Mouse (Mus musculus) urinary bladder, postnatal 36 days (tissue): ENCODE measurements around the gene Irf9.

ENCODE experiments used
- DNase-seq, 2 experiments: peaks; one replicate each; pipeline ENCODE4 v3.0.0; 2022; ENCODE audit warnings: low spot score in 2 of 2, mixed read lengths in 1 of 2

Gene Irf9

DNA sequence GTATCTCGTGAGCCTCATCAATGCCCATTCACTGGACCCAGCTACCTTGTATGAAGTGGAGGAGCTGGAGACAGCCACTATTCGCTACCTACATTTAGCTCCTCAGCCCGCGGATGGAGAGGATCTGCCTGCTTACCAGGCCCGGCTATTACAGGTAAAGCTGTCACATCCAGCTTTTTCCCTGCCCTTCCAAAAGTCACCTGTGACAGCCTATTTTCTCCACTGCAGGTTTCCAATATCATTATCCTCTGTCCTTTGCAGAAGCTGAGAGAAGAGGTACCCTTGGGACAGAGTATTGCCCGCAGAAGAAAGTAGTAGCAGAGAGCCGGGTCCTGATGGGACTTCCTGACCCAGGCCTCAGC, at the start of gene Irf9:
TSS of gene Irf9 (plus strand) at position 301 of the 362 bp plus-strand sequence.
- no peak for DNase-seq

GRCm38 (mm10) chr14:55554635-55555034, 48.7 kb upstream of the Irf9 start:
- no peak for DNase-seq

DNA sequence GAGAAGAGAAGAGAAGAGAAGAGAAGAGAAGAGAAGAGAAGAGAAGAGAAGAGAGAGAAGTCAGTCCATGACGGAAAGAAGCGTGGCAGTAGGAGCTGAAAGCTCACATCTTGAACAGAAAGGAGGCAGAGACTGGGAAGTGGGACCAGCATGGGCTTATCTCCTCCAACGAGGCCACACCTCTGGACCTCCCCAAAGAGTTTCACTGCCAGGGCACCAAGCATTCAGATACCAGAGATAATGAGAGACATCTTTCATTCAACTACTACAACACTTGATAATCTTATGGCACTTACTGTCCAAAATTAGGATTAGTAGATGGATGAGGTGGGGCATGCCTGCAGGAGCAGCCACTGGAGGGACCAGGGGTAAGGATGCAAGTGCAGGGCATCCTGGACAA, 47.6 kb upstream of the Irf9 start:
- no peak for DNase-seq

GRCm38 (mm10) chr14:55557003-55557402, 46.4 kb upstream of the Irf9 start:
- peak; percentile 77 to 87 for DNase-seq

- no peak for DNase-seq
Observed at GRCm38 (mm10) chr14:55557587-55557986, 45.8 kb upstream of the Irf9 start.

DNA sequence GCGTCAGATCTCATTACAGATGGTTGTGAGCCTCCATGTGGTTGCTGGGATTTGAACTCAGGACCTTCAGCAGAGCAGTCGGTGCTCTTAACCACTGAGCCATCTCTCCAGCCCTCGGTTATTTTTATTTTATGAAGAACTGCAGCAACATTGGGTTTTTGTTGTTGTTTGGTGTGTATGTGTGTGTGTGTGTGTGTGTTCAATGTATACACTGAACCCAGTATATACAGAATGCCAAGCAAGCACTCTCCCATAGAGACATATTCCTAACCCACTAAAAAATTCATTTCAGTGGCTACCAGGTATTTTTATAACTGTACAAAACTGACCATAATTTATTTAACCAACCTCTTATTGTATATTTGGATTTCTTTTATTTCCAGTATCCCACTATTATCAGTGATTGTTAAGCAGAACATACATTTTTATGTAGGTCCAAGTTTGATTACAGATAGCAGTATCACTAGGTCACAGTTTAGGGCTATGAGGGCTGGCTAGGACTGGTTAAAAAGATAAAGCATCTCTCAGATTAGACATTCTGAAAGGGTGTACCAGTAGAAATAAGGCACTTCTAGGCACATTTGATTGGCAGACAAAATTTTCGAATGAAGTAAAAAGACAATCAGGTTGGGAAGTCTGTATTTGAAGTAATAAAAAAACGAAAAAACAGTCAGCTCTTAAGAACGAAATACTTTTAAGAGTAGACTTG, 44.5 kb upstream of the Irf9 start:
- no peak for DNase-seq

DNA sequence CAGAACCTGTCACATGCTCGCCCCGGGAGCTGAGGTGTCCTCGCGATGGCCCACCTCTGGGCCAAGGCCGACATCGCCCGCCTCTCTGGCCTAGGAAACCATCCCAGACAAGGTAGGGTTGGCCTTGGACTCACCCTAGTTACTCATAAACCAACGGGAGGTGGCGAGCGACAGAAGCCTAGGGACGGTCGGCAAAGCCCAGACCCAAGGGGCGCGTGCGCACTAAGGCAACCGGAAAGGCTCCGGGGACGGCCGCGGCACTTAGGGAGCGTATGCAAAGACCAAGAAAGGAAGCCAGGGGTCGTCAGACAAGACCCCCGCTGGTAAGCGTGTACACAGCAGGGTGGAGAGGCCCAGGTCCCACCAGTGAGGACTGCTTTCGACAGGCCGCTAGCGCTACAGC, 43.6 kb upstream of the Irf9 start, which contains the start of gene Dcaf11:
TSS of gene Dcaf11 (plus strand) at position 208 of the 403 bp plus-strand sequence.
- peak; percentile 82 to 90 for DNase-seq

GRCm38 (mm10) chr14:55560202-55561073, 42.9 kb upstream of the Irf9 start, which contains the start of gene A730061H03Rik:
Gene A730061H03Rik, minus strand, starts transcription at chr14:55560406.
- DNase-seq, result peak; percentile 95 to 98

DNA sequence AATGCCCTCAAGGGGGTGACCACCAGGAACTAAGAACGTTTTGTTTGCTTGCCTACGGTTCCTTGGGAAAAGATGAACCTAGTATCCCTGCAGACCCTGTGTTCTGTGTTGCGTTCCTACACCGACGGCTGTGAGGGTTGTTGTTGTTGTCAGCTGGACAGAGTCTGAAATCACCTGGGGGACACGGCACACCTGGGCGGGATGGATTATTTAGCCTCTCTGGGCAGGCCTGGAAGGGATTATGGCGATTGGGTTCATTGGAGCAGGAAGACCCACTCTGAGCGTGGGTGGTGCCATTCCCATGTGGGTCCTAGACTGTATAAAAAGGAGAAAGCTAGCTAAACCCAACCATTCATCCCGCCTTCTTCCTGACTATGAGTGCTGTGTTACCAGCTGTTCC, 41.5 kb upstream of the Irf9 start:
- no peak for DNase-seq

DNA sequence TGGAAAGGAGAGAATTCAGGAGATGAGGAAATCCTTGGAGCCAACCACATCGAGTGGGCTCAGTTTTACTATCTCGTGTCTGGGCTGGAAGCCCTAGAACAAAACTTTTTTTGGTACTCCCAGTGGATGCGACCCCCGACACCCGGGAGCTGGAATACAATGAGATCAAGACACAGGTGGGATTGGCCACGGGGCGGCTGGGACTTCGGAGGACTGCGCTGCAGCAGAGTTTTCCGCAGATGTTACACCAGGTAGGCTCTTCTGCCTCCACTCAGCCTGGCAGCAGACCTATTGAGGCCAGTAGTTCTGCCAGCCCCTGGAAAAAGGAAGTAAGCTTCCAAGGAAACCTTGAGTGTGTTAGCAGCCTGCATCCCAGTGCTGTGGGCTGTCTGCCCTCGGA, 40.1 kb upstream of the Irf9 start:
- DNase-seq, result no peak

DNA sequence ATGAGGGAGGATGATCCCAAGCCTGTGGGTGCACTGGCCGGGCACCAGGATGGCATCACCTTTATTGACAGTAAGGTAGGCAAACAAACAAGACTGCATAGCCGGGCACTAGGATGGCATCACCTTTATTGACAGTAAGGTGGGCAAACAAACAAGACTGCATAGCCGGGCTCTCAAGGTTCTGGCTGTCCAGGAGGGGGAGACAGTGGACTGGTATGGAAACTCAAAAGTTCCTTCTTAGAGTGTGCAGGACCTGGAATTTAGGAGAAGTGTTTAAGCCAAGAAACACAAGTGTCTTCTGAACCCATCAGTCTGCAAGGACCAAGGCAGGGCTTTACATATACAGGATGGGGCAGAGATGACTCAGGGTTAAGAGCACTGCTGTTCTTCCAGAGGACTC, 37.6 kb upstream of the Irf9 start:
- no peak for DNase-seq

DNA sequence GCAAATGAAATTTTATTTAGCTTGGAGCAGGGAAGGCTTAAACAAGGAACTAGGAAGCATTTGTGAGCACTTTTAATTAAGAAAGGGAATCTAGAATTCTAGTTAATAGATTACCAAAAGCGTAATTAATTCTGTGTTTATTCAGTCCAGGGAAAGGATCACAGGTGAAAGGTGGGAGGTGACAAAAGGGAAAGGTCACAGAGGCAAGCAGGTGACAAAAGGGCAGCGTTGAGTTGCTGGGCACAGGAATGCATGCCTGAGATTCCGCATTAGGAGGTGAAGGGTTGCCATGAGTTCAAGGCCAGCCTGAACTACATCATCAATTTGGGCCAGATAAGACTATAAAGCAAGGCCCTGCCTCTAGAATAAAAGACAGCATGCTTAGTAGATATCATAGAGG, 35.9 kb upstream of the Irf9 start:
- DNase-seq, result no peak

DNA sequence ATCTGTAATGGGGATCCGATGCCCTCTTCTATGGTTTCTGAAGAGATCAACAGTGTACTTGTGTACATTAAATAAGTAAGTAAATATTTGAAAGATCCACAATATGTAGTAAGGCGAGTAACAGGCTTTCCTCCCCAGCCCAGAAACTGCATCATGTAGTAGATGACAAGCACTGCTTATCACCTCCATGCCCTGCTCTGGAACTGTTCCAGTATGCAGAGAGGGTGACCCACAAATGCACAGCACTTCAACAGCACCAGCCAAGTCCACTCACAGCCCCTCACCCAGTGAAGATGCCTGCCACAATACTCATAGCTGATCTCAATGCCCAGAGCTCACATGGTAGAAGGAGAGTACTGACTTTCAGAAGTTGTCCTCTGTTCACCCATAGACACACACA, 32.8 kb upstream of the Irf9 start:
- DNase-seq, result no peak

GRCm38 (mm10) chr14:55571760-55572159, 31.6 kb upstream of the Irf9 start:
- DNase-seq, result no peak

DNA sequence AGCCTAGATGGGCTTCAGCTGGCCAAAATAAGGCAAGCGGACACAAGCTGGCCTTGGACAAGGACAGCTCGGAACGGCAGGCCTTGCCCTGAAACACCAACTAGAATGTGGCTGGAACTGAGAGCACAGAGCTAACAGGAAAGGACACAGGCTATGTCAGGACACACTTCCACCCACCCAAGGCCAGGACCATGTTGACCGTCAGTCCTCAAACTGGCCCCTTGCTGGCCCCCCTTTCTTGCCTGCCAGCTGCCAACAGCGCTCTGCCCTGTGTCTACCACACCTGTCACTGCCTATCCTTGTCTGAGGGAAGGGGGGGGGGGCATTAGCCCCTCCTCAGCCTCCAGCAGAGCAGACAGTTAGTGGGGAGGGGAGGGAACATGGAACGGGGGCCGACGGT, 28.1 kb upstream of the Irf9 start, which contains the start of gene Fitm1:
TSS of gene Fitm1 (plus strand) at position 316 of the 400 bp plus-strand sequence.
- no peak for DNase-seq

- DNase-seq, result no peak
Observed at GRCm38 (mm10) chr14:55575711-55576110, 27.7 kb upstream of the Irf9 start.

GRCm38 (mm10) chr14:55576376-55576775, 27.0 kb upstream of the Irf9 start:
- no peak for DNase-seq

DNA sequence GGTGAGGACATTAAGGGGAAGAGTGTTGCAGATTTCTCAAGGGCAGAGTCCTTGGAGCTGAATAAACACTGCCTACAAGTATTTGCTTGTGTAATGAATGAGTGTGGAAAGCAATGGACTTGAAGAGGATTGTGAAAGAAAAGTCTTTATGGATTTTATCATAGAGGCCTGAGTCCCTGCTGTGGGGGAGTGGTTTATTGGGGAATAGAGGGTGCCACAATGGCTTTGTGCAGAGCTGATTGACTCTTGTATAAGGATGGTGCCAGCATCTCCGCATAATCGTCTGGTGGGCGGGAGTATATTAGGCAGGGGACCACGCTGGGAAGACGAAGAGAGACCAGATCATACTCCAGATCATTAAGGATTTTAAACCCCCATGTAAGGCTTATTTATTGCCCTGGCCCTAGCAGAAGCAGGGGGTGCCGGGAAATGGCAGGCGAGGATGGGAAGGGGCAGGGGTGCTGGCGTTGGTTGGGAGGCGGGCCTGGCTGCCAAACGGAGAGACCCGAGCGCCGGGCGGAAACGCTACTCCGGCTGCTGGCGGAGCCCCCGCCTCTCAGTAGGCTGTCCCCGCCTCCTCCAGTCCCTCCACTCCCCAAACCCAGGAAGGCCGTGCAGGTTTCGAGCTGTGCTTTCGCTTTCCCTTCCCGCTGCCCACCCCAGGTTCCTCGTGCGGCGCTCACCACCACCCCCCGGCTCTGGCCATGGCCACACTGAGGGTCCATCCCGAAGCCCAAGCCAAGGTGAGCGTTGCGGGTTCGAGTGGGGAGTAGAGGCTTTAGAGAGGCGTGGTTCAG, 25.3 kb upstream of the Irf9 start, which contains the start of gene Psme1:
TSS of gene Psme1 (plus strand) at position 253 of the 797 bp plus-strand sequence.
- peak; percentile 63 to 80 for DNase-seq

DNA sequence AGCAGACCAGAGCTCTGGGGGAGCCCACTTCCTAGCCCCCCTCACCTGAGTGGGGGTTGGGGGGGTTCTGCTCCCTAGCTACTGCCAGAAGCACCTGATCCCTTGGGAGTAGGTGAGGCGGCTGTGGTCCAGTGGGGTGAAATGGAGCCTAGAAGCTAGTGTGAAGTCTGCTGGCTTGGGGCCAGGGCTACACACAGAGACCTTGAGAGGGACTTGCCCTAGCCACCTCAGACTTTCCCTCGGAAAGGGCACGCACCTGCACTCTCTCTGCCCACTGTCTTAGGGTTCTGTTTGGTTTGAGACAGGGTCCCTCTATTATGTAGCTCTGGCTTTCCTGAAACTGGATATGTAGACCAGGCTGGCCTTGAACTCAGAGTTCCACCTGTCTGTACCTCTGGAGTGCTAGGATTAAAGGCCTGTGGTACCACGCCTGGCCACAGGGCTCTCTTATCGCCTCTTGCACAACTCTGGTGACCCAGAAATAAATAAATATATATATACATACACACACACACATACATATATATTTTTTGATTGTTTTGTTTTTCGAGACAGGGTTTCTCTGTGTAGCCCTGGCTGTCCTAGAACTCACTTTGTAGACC, 24.6 kb upstream of the Irf9 start:
- DNase-seq, result peak in 1 of 2 experiments; percentile 44

DNA sequence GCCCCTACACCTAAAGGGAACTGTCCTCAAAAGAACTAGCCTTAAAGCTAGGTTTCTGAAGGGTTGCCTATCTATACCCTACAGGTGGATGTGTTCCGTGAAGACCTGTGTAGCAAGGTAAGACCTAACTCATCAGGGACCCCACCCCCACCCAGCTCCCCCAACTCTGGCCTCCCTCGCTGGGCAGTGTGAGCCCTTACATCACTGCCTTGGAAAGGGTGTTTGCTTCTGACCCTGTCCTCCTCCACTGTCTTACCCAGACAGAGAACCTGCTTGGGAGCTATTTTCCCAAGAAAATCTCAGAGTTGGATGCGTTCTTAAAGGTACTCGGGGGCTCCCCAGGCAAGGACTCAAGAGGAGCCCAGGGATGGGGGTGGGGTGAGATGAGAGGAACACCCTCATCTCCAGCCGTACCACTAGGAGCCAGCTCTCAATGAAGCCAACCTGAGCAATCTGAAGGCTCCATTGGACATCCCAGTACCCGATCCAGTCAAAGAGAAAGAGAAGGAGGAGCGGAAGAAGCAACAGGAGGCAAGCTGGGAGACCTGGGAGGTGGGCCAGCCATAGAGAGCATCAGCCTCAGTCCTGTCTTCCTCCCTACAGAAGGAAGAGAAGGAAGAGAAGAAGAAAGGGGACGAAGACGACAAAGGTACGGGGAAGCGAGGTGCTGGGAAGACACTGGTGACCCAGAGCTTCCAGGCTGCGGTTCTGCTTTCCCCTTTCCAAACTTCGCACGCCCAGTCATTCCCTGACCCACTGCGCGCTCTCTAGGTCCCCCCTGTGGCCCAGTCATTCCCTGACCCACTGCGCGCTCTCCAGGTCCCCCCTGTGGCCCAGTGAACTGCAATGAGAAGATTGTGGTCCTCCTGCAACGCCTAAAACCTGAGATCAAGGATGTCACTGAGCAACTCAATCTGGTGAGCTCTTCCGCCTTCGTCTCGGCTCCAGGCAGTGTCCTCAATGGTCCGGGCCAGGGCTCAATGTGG, 23.6 kb upstream of the Irf9 start:
- DNase-seq, result no peak
